Mouse (Mus musculus) neural tube, embryonic 14.5 days (tissue): ENCODE measurements around the gene Sgsm2. TPM values are rescaled to one million over a fixed set of nuclear protein-coding genes. Genes with fewer than 3 reads are reported as not detected.

Source experiments
- ATAC-seq: fragments of 200-750 bp; cut with Nextera tagmentation; 2 replicates; pipeline ENCODE4 v1.8.0; 2017; ENCODE audit warnings: low read depth, mild to moderate bottlenecking, moderate TSS enrichment, moderate library complexity
- H3K27ac ChIP-seq: fragments of 300-500 bp; sonication (generic); 2 replicates; pipeline ENCODE4 v1.5.1; 2014; ENCODE audit warnings: low read depth, mild to moderate bottlenecking, control low read depth, low read length, moderate library complexity, mixed read lengths
- H3K27me3 ChIP-seq: fragments of 300-500 bp; sonication (generic); 2 replicates; pipeline ENCODE4 v1.6.1; 2014; ENCODE audit warnings: low read length; ENCODE audit not compliant: control insufficient read depth, insufficient read depth
- H3K36me3 ChIP-seq: fragments of 300-500 bp; sonication (generic); 2 replicates; pipeline ENCODE4 v1.6.1; 2014; ENCODE audit warnings: low read length, mixed read lengths; ENCODE audit not compliant: control insufficient read depth, insufficient read depth
- H3K4me1 ChIP-seq: fragments of 300-500 bp; sonication (generic); 2 replicates; pipeline ENCODE4 v1.6.1; 2014; ENCODE audit warnings: low read length; ENCODE audit not compliant: control insufficient read depth, insufficient read depth
- H3K4me2 ChIP-seq: fragments of 300-500 bp; sonication (generic); 2 replicates; pipeline ENCODE4 v1.6.1; 2014; ENCODE audit warnings: mild to moderate bottlenecking, low read depth, low read length, control low read depth
- H3K4me3 ChIP-seq: fragments of 300-500 bp; sonication (generic); 2 replicates; pipeline ENCODE4 v1.5.1; 2014; ENCODE audit warnings: low read depth, low read length, control low read depth, mixed read lengths
- H3K9ac ChIP-seq: fragments of 300-500 bp; sonication (generic); replicated peaks from 2 replicates; pipeline ENCODE4 v1.6.1; 2014; ENCODE audit warnings: low read depth, mild to moderate bottlenecking, control low read depth, low read length, mixed read lengths
- H3K9me3 ChIP-seq: fragments of 300-500 bp; sonication (generic); 2 replicates; pipeline ENCODE4 v1.6.1; 2016; ENCODE audit warnings: low read length; ENCODE audit not compliant: control insufficient read depth
- WGBS: fragments of 180-500 bp; shearing (Covaris S2); extraction: QIAGEN DNeasy Blood & Tissue Kit; methylation state at CpG from one replicate; pipeline ENCODE4 v1.1.7; 2014; 5-methylcytosine and 5-hydroxymethylcytosine counted together
- polyA plus RNA-seq: library from polyadenylated mRNA; unstranded; fragments of >200 nt; fragmentation: Nextera tagmentation; extraction: Ambion mirVana; gene quantifications from 2 replicates; pipeline ENCODE4 v1.2.1, GENCODE M21; 2014

Gene Sgsm2
- polyA plus RNA-seq, 1 experiment from 2014 or later, result 28.7 TPM

- WGBS, result 84% methylated on average over 6 of the region's 6 CpGs
- Histone ChIP-seq H3K4me2 (no peak overlapping the region), H3K9ac (no peak overlapping the region), H3K4me3 (no peak overlapping the region), H3K9me3 (no peaks in the 10 kb centered on the region), H3K4me1 (no peaks in the 10 kb centered on the region), H3K27ac (no peak overlapping the region), H3K36me3 (peaks cover 5% of the 10 kb centered on the region; the same call in 1 of the 2 replicates), H3K27me3 (no peaks in the 10 kb centered on the region)
- ATAC-seq, result no peak
Measured at GRCm38 (mm10) chr11:74919249-74919648, 22.4 kb upstream of the Sgsm2 start.

- Histone ChIP-seq H3K9me3 (no peaks in the 10 kb centered on the region), H3K36me3 (peaks cover 20% of the 10 kb centered on the region), H3K4me2 (no peak overlapping the region), H3K9ac (no peak overlapping the region), H3K4me1 (no peaks in the 10 kb centered on the region), H3K27me3 (no peaks in the 10 kb centered on the region), H3K4me3 (no peak overlapping the region), H3K27ac (no peak overlapping the region)
- ATAC-seq, result no peak
- 90% methylated on average over 3 of the region's 3 CpGs for WGBS
Measured at GRCm38 (mm10) chr11:74912492-74912891, 15.6 kb upstream of the Sgsm2 start.

GRCm38 (mm10) chr11:74909978-74910377, 13.1 kb upstream of the Sgsm2 start:
- 89% methylated on average over 4 of the region's 4 CpGs for WGBS
- no peak overlapping the region for H3K4me2 ChIP-seq
- no peaks in the 10 kb centered on the region for H3K4me1 ChIP-seq
- peaks cover 45% of the 10 kb centered on the region for H3K36me3 ChIP-seq
- H3K27me3 ChIP-seq, result no peaks in the 10 kb centered on the region
- no peak for ATAC-seq
- no peaks in the 10 kb centered on the region for H3K9me3 ChIP-seq
- H3K9ac ChIP-seq, result no peak overlapping the region
- H3K4me3 ChIP-seq, result no peak overlapping the region
- H3K27ac ChIP-seq, result no peak overlapping the region

GRCm38 (mm10) chr11:74908618-74909399, 11.9 kb upstream of the Sgsm2 start:
- H3K36me3 ChIP-seq, result peaks cover 56% of the 10 kb centered on the region

GRCm38 (mm10) chr11:74907850-74908249, 11.0 kb upstream of the Sgsm2 start:
- Histone ChIP-seq H3K27me3 (no peaks in the 10 kb centered on the region), H3K4me3 (no peak overlapping the region), H3K9me3 (no peaks in the 10 kb centered on the region), H3K4me2 (no peak overlapping the region), H3K4me1 (no peaks in the 10 kb centered on the region), H3K9ac (no peak overlapping the region), H3K36me3 (peaks cover 66% of the 10 kb centered on the region), H3K27ac (no peak overlapping the region)
- ATAC-seq, result no peak
- WGBS, result 97% methylated on average over 6 of the region's 6 CpGs

More at GRCm38 (mm10) chr11:74908618-74909399, 11.9 kb upstream of the Sgsm2 start:
- no peak overlapping the region for H3K9ac ChIP-seq
- H3K27me3 ChIP-seq, result no peaks in the 10 kb centered on the region
- no peak for ATAC-seq
- H3K4me2 ChIP-seq, result no peak overlapping the region
- H3K4me3 ChIP-seq, result no peak overlapping the region
- no peaks in the 10 kb centered on the region for H3K9me3 ChIP-seq
- WGBS, result 88% methylated on average over 12 of the region's 12 CpGs
- no peaks in the 10 kb centered on the region for H3K4me1 ChIP-seq
- no peak overlapping the region for H3K27ac ChIP-seq

GRCm38 (mm10) chr11:74902416-74902815, 5.6 kb upstream of the Sgsm2 start:
- Histone ChIP-seq H3K9me3 (no peaks in the 10 kb centered on the region), H3K27ac (no peak overlapping the region), H3K4me3 (no peak overlapping the region), H3K4me1 (peaks cover 7% of the 10 kb centered on the region), H3K9ac (no peak overlapping the region), H3K36me3 (peaks cover 69% of the 10 kb centered on the region), H3K4me2 (no peak overlapping the region), H3K27me3 (no peaks in the 10 kb centered on the region)
- WGBS, result 97% methylated on average over 5 of the region's 5 CpGs
- ATAC-seq, result no peak

GRCm38 (mm10) chr11:74901555-74901954, 4.7 kb upstream of the Sgsm2 start:
- H3K27ac ChIP-seq, result no peak overlapping the region
- H3K27me3 ChIP-seq, result no peaks in the 10 kb centered on the region
- no peak for ATAC-seq
- no peak overlapping the region for H3K4me2 ChIP-seq
- H3K36me3 ChIP-seq, result peaks cover 60% of the 10 kb centered on the region
- H3K4me1 ChIP-seq, result peaks cover 7% of the 10 kb centered on the region
- no peak overlapping the region for H3K9ac ChIP-seq
- H3K4me3 ChIP-seq, result no peak overlapping the region
- H3K9me3 ChIP-seq, result no peaks in the 10 kb centered on the region
- 94% methylated on average over 6 of the region's 6 CpGs for WGBS

GRCm38 (mm10) chr11:74898517-74898827, 1.6 kb upstream of the Sgsm2 start:
- H3K9me3 ChIP-seq, result no peaks in the 10 kb centered on the region
- peaks cover 30% of the 10 kb centered on the region for H3K36me3 ChIP-seq
- peak overlapping the region; percentile 76 for H3K4me2 ChIP-seq
- under 1% methylated on average over 7 of the region's 7 CpGs for WGBS
- H3K4me3 ChIP-seq, result peak overlapping the region; percentile 81
- H3K9ac ChIP-seq, result peak overlapping the region; percentile 57
- H3K27ac ChIP-seq, result peak overlapping the region; percentile 84
- peaks cover 16% of the 10 kb centered on the region for H3K4me1 ChIP-seq
- ATAC-seq, result no peak
- H3K27me3 ChIP-seq, result no peaks in the 10 kb centered on the region

- H3K9me3 ChIP-seq, result no peaks in the 10 kb centered on the region
- H3K4me1 ChIP-seq, result peaks cover 16% of the 10 kb centered on the region
- under 1% methylated on average over 54 of the region's 54 CpGs for WGBS
Measured at GRCm38 (mm10) chr11:74897678-74898516, 1.0 kb upstream of the Sgsm2 start, which contains the start of gene Tsr1. Gene Tsr1, plus strand, starts transcription at chr11:74898071.

More at GRCm38 (mm10) chr11:74897678-74898516, 1.0 kb upstream of the Sgsm2 start, which contains the start of gene Tsr1:
- ATAC-seq, result peak; percentile 77
- H3K4me3 ChIP-seq, result peak within 1 kb of the TSS; percentile 81
- peak within 1 kb of the TSS; percentile 76 for H3K4me2 ChIP-seq
- H3K27ac ChIP-seq, result peak within 1 kb of the TSS; percentile 84
- H3K27me3 ChIP-seq, result no peaks in the 10 kb centered on the region
- H3K36me3 ChIP-seq, result peaks cover 24% of the 10 kb centered on the region
- peak within 1 kb of the TSS; percentile 86 for H3K9ac ChIP-seq
